ENCODE assay signal across 22 mouse cellular contexts in the genomic region with DNA sequence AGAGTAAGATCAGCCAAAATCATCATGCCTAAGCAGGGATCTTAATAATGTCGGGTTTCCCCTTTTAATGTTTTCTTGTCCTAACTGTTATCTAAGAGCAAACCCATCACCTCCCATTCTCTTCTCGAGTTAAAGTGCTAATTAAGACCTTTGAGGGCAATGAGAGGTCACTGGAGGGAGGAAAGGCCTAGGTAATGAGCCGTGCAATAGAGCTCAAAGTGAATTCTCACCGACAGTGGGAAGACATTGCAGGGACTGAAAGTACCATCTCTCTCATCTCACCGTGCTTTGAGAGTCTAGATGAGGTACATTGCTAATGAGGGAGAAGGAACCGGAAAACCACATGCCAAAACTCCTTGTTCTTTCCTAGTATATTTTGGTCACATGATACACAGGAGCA.
"Had no signal": no experiment of that assay in that cellular context is flagged by ENCODE, and none has a peak within 500 bp of the region (broad histone marks: within the 10 kb centered on the region; RNA-seq: fewer than 3 reads in every experiment).

No protein-coding gene starts in this region.

- H3K36me3 ChIP-seq: heart, embryonic 10.5 days; heart, embryonic 12.5 days; hindbrain, embryonic 13.5 days; hindbrain, embryonic 15.5 days; limb, embryonic 13.5 days; limb, embryonic 15.5 days; liver, embryonic 12.5 days had no signal

- H3K9me3 ChIP-seq: heart, embryonic 12.5 days; hindbrain, embryonic 13.5 days; hindbrain, embryonic 15.5 days; limb, embryonic 15.5 days had no signal

- H3K4me3 ChIP-seq: heart, embryonic 10.5 days; heart, embryonic 12.5 days; hindbrain, embryonic 13.5 days; hindbrain, embryonic 15.5 days; limb, embryonic 13.5 days; limb, embryonic 15.5 days; liver, embryonic 12.5 days had no signal

- DNase-seq: forebrain, postnatal 0 days; gastrocnemius, postnatal 14 days; gastrocnemius, postnatal 36 days; heart, adult 18-20 months; heart, postnatal 10 days; heart, postnatal 36 days; kidney, adult 11 months; kidney, adult 8-10 months; kidney, postnatal 25 days; layer of hippocampus, adult 9-11 months; layer of hippocampus, postnatal 36 days; left cerebral cortex, postnatal 4 days had no signal

- H3K27me3 ChIP-seq: heart, embryonic 12.5 days; hindbrain, embryonic 13.5 days; hindbrain, embryonic 15.5 days; limb, embryonic 13.5 days; limb, embryonic 15.5 days; liver, embryonic 12.5 days had no signal

- H3K27ac ChIP-seq: heart, embryonic 10.5 days; hindbrain, embryonic 13.5 days; hindbrain, embryonic 15.5 days; hindbrain, postnatal 0 days; limb, embryonic 13.5 days; limb, embryonic 15.5 days; liver, embryonic 12.5 days; liver, embryonic 14.5 days had no signal

- H3K4me1 ChIP-seq: heart, embryonic 10.5 days; heart, embryonic 12.5 days; hindbrain, embryonic 13.5 days; hindbrain, embryonic 15.5 days; limb, embryonic 13.5 days; limb, embryonic 15.5 days; liver, embryonic 12.5 days had no signal

- H3K9ac ChIP-seq: forebrain, postnatal 0 days; heart, embryonic 12.5 days; hindbrain, embryonic 13.5 days; hindbrain, embryonic 15.5 days; limb, embryonic 13.5 days; limb, embryonic 15.5 days; liver, embryonic 12.5 days; liver, embryonic 14.5 days had no signal

- H3K4me2 ChIP-seq: heart, embryonic 12.5 days; hindbrain, embryonic 13.5 days; hindbrain, embryonic 15.5 days; limb, embryonic 13.5 days; limb, embryonic 15.5 days; liver, embryonic 12.5 days had no signal

- ATAC-seq: forebrain, postnatal 0 days; hindbrain, postnatal 0 days; intestine, embryonic 16.5 days; liver, embryonic 12.5 days had no signal
